Mouse (Mus musculus): ENCODE measurements at regions not wholly inside any gene's neighbourhood (a gene's known extent, or its start where the extent isn't known, plus 50 kb on each side); places are given as distances from the start of the nearest gene placed in this dataset.

- no peak for ATAC-seq (ENCODE audit: insufficient number of reproducible peaks, low FRiP score, low TSS enrichment, low read depth)
- Histone ChIP-seq H3K9me3 (replicated peaks) (no peaks in the 10 kb centered on the region), H3K9ac (no peak overlapping the region), H3K4me3 (replicated peaks) (no peak overlapping the region), H3K27me3 (no peaks in the 10 kb centered on the region), H3K4me1 (no peaks in the 10 kb centered on the region), H3K27ac (replicated peaks) (no peak overlapping the region), H3K36me3 (no peaks in the 10 kb centered on the region), H3K4me2 (replicated peaks) (no peak overlapping the region)
- whole genome bisulfite sequencing: 43% methylated on average over 9 of the region's 9 CpGs
These were observed 189.1 kb upstream of the Dph6 start for GRCm38 (mm10) chr2:114843696-114844388.

DNA sequence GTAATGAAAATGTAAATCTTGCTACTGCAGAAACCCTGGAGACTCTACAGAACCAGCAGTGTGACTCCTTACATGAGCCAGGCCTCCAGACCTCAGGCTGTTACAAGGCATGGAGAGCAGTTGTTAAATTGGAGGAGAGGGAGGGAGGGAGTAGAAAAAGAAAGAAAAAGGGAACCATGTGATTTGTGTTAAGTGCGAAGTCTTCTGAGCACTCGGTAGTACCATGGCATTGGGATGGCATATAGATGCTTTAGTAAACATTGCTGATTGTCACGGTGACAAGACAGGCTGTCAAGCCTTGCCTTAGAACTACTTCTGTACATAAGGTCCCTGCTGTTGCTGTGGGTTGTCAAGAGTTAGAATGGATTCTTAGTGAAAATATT lies 189.6 kb upstream of the Dph6 start:
- Histone ChIP-seq H3K9me3 (replicated peaks) (no peaks in the 10 kb centered on the region), H3K4me1 (no peaks in the 10 kb centered on the region), H3K36me3 (no peaks in the 10 kb centered on the region), H3K4me3 (replicated peaks) (no peak overlapping the region), H3K9ac (no peak overlapping the region), H3K4me2 (replicated peaks) (no peak overlapping the region), H3K27ac (replicated peaks) (no peak overlapping the region), H3K27me3 (no peaks in the 10 kb centered on the region)
- no peak for ATAC-seq (ENCODE audit: insufficient number of reproducible peaks, low FRiP score, low TSS enrichment, low read depth)
- 58% methylated on average over 3 of the region's 3 CpGs for WGBS

- no peak overlapping the region for H3K4me3 ChIP-seq (replicated peaks)
- no peak overlapping the region for H3K4me2 ChIP-seq (replicated peaks)
- H3K36me3 ChIP-seq: no peaks in the 10 kb centered on the region
- no peaks in the 10 kb centered on the region for H3K9me3 ChIP-seq (replicated peaks)
- ATAC-seq (ENCODE audit: insufficient number of reproducible peaks, low FRiP score, low TSS enrichment, low read depth): no peak
- no peak overlapping the region for H3K9ac ChIP-seq
- H3K27me3 ChIP-seq: no peaks in the 10 kb centered on the region
- WGBS: 93% methylated on average over 5 of the region's 5 CpGs
- H3K4me1 ChIP-seq: no peaks in the 10 kb centered on the region
- H3K27ac ChIP-seq (replicated peaks): no peak overlapping the region
These were observed 193.7 kb upstream of the Dph6 start for GRCm38 (mm10) chr2:114848439-114848838.

- Histone ChIP-seq H3K4me2 (replicated peaks) (no peak overlapping the region), H3K4me3 (replicated peaks) (no peak overlapping the region), H3K27me3 (no peaks in the 10 kb centered on the region), H3K36me3 (no peaks in the 10 kb centered on the region), H3K9me3 (replicated peaks) (no peaks in the 10 kb centered on the region), H3K27ac (replicated peaks) (no peak overlapping the region), H3K9ac (no peak overlapping the region), H3K4me1 (no peaks in the 10 kb centered on the region)
- WGBS: 74% methylated on average over 2 of the region's 2 CpGs
- ATAC-seq (ENCODE audit: insufficient number of reproducible peaks, low FRiP score, low TSS enrichment, low read depth): no peak
These were observed 194.2 kb upstream of the Dph6 start for GRCm38 (mm10) chr2:114848914-114849313.

- H3K27ac ChIP-seq (replicated peaks): no peak overlapping the region
- no peaks in the 10 kb centered on the region for H3K27me3 ChIP-seq
- ATAC-seq (ENCODE audit: insufficient number of reproducible peaks, low FRiP score, low TSS enrichment, low read depth): peak; percentile 70
- no peaks in the 10 kb centered on the region for H3K9me3 ChIP-seq (replicated peaks)
- no peak overlapping the region for H3K9ac ChIP-seq
- H3K4me1 ChIP-seq: no peaks in the 10 kb centered on the region
- no peak overlapping the region for H3K4me3 ChIP-seq (replicated peaks)
- 24% methylated on average over 13 of the region's 13 CpGs for WGBS
- no peaks in the 10 kb centered on the region for H3K36me3 ChIP-seq
- no peak overlapping the region for H3K4me2 ChIP-seq (replicated peaks)
These were observed 199.2 kb upstream of the Dph6 start for GRCm38 (mm10) chr2:114853715-114854530.

DNA sequence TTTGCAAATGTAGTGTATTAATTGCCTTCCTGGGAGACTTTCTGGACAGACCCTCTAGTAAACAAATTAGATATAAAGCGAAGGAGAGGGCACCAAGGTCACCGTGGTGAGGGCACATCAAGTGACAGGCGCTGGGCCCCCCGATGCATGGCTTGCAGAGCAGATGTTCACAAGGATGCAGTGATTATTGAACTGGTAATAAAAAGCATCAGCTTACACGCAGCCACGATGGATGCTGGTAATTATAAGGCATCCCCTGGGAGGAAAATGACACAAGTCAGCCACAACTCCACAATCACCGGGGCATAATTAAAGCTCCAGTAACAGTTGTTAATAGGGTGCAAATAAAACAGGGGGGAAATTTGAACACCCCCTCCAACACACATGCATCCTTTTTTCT lies 217.5 kb upstream of the Dph6 start:
- ATAC-seq (ENCODE audit: insufficient number of reproducible peaks, low FRiP score, low TSS enrichment, low read depth): peak; percentile 65
- Histone ChIP-seq H3K4me3 (replicated peaks) (no peak overlapping the region), H3K36me3 (no peaks in the 10 kb centered on the region), H3K4me2 (replicated peaks) (no peak overlapping the region), H3K9me3 (replicated peaks) (no peaks in the 10 kb centered on the region), H3K4me1 (peaks cover 3% of the 10 kb centered on the region; the same call in 1 of the 2 replicates), H3K27me3 (no peaks in the 10 kb centered on the region), H3K27ac (replicated peaks) (no peak overlapping the region), H3K9ac (no peak overlapping the region)
- WGBS: 26% methylated on average over 7 of the region's 7 CpGs

DNA sequence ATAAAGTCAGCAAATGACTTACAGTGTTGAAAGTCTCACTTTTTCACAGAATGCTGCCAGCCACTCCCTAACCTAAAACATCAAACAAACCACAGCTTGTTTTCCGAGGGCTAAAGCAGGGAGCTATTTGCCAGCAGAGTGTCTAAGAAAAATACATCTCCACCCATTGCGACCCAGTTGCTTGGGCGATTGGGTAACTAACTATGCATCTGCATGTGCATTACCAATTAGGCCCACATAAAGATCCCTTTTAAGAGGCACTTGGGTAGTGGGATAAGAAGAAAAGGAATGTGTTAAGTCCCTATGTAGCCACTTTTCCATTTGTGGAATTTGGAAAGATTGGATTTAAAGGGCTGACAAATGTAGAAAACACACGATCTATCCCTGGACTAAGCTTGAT lies 218.3 kb upstream of the Dph6 start:
- H3K27me3 ChIP-seq: no peaks in the 10 kb centered on the region
- no peak overlapping the region for H3K27ac ChIP-seq (replicated peaks)
- H3K9me3 ChIP-seq (replicated peaks): no peaks in the 10 kb centered on the region
- no peaks in the 10 kb centered on the region for H3K36me3 ChIP-seq
- WGBS: 34% methylated on average over 4 of the region's 4 CpGs
- H3K4me2 ChIP-seq (replicated peaks): no peak overlapping the region
- peaks cover 3% of the 10 kb centered on the region; the same call in 1 of the 2 replicates for H3K4me1 ChIP-seq
- no peak overlapping the region for H3K4me3 ChIP-seq (replicated peaks)
- no peak overlapping the region for H3K9ac ChIP-seq
- ATAC-seq (ENCODE audit: insufficient number of reproducible peaks, low FRiP score, low TSS enrichment, low read depth): no peak

- Histone ChIP-seq H3K9me3 (replicated peaks) (no peaks in the 10 kb centered on the region), H3K27me3 (no peaks in the 10 kb centered on the region), H3K4me2 (replicated peaks) (no peak overlapping the region), H3K36me3 (no peaks in the 10 kb centered on the region), H3K9ac (no peak overlapping the region), H3K4me1 (no peaks in the 10 kb centered on the region), H3K27ac (replicated peaks) (no peak overlapping the region), H3K4me3 (replicated peaks) (no peak overlapping the region)
- ATAC-seq (ENCODE audit: insufficient number of reproducible peaks, low FRiP score, low TSS enrichment, low read depth): no peak
- 65% methylated on average over 2 of the region's 2 CpGs for WGBS
These were observed 224.3 kb upstream of the Dph6 start for GRCm38 (mm10) chr2:114879084-114879483.

DNA sequence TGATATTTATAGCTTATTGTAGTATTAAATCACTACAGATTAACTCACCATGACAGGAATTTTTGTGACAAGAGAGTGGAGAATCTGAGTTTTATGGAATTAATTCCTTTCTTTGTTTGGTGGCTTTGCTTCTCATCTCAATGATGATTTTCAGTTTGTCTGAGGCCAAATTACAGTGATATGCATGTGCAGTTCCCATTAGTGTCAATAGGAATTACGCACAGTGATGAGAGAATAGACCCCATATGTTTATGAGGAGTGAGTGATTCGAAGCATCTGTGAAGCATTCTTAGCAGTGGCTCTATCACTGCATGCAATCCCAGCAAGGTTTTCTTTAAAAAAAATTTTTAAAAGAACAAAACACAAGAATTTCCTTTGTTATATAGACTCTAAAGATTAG lies 225.0 kb upstream of the Dph6 start:
- H3K4me2 ChIP-seq (replicated peaks): no peak overlapping the region
- ATAC-seq (ENCODE audit: insufficient number of reproducible peaks, low FRiP score, low TSS enrichment, low read depth): no peak
- H3K27me3 ChIP-seq: no peaks in the 10 kb centered on the region
- 44% methylated on average over 2 of the region's 2 CpGs for WGBS
- H3K27ac ChIP-seq (replicated peaks): no peak overlapping the region
- no peak overlapping the region for H3K4me3 ChIP-seq (replicated peaks)
- H3K9ac ChIP-seq: no peak overlapping the region
- H3K9me3 ChIP-seq (replicated peaks): no peaks in the 10 kb centered on the region
- H3K36me3 ChIP-seq: no peaks in the 10 kb centered on the region
- no peaks in the 10 kb centered on the region for H3K4me1 ChIP-seq

DNA sequence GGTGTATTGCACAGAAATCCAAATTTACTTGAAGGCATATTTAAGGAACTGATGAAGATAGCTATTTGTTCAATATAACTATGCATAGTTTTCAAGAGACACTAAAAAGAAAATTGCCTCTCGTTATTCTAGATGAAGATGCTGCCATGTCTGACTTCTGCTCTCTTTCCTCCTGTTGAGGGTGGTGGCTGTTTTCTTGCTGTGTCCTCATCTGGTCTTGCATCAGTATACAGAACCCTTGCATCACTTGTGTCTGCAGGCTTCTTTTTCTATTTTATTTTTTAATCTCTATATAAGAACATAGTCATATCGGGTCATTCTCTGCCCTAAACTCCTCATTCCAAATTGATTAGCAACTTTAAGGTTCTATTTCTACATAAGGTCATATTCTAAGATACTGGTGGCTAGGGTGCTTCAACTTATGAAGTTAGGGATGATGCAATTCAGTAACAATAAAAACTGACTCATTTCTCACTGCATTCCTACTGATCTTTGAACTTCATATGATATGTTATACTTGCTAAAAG lies 231.0 kb upstream of the Dph6 start:
- ATAC-seq (ENCODE audit: insufficient number of reproducible peaks, low FRiP score, low TSS enrichment, low read depth): no peak
- no peak overlapping the region for H3K27ac ChIP-seq (replicated peaks)

DNA sequence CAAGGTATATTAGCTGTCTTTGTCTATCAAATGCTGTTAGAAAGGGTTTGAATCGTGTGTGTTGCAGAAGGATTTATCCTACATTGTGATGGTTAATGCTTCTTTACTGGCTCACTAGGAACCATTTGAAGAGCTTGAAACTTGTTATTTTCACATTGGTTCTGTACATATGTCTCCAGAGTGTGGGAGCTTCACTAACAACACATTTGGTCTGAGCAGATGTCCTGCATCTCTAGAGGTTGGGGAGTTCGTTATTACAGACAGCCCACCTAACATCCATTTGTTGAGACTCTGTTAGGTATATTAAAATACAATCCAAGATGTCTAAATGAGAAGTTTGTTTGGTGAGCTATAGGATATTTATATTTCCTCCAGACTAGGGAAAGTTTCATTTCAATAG lies 244.0 kb upstream of the Dph6 start:
- Histone ChIP-seq H3K4me2 (replicated peaks) (no peak overlapping the region), H3K36me3 (no peaks in the 10 kb centered on the region), H3K4me1 (no peaks in the 10 kb centered on the region), H3K4me3 (replicated peaks) (no peak overlapping the region), H3K27ac (replicated peaks) (no peak overlapping the region), H3K9me3 (replicated peaks) (no peaks in the 10 kb centered on the region), H3K27me3 (no peaks in the 10 kb centered on the region), H3K9ac (no peak overlapping the region)
- WGBS: 81% methylated on average over 2 of the region's 2 CpGs
- no peak for ATAC-seq (ENCODE audit: insufficient number of reproducible peaks, low FRiP score, low TSS enrichment, low read depth)

More for the DNA sequence above, 231.0 kb upstream of the Dph6 start:
- no peaks in the 10 kb centered on the region for H3K36me3 ChIP-seq
- H3K4me1 ChIP-seq: no peaks in the 10 kb centered on the region
- no peak overlapping the region for H3K4me3 ChIP-seq (replicated peaks)
- H3K9ac ChIP-seq: no peak overlapping the region
- 86% methylated on average over 2 of the region's 2 CpGs for WGBS
- H3K27me3 ChIP-seq: no peaks in the 10 kb centered on the region
- no peaks in the 10 kb centered on the region for H3K9me3 ChIP-seq (replicated peaks)
- H3K4me2 ChIP-seq (replicated peaks): no peak overlapping the region
